Mouse (Mus musculus) left cerebral cortex, adult 8-10 months (tissue): Measurements from ENCODE around the gene Phc2. TPM values are rescaled to one million over a fixed set of nuclear protein-coding genes. Genes with fewer than 3 reads are reported as not detected.
A peak's percentile ranks its signal among the peaks of the same experiment; 100 is the strongest.
"Not testable (repeated sequence)": the region's sequence is repeated elsewhere in the genome, so short reads cannot be mapped to it uniquely, and the experiment has no call there.

Experiments used
- DNase-seq, 2 experiments: peaks; one replicate each; pipeline ENCODE4 v3.0.0; 2022; ENCODE audit warnings: low spot score in 2 of 2
- total RNA-seq, 4 experiments: library from RNA; stranded (reverse); gene quantifications; 2 replicates each; pipeline ENCODE4 v1.2.4; 2022

Phc2 gene
- total RNA-seq = 10 to 100 TPM; 88.6 to 92.0 (median 90.0) TPM

GRCm38 (mm10) chr4:128654505-128655381 lies at the start of gene Phc2:
Phc2 (plus strand) TSS chr4:128654702.
- DNase-seq = peak; percentile 93 to 98

GRCm38 (mm10) chr4:128606586-128606985 lies 47.9 kb upstream of the Phc2 start:
- no peak for DNase-seq

GRCm38 (mm10) chr4:128607661-128608060 lies 46.8 kb upstream of the Phc2 start:
- DNase-seq = peak in 1 of 2 experiments; percentile 38

- peak in 1 of 2 experiments; percentile 22 for DNase-seq
Observed at GRCm38 (mm10) chr4:128609276-128609924, 45.1 kb upstream of the Phc2 start.

- DNase-seq = peak; percentile 77 to 99
Observed at GRCm38 (mm10) chr4:128609925-128610402, 44.5 kb upstream of the Phc2 start, which contains the start of gene Zscan20. Zscan20 (minus strand) TSS chr4:128610098.

GRCm38 (mm10) chr4:128610706-128611105 lies 43.8 kb upstream of the Phc2 start:
- no peak for DNase-seq

- not testable (repeated sequence) for DNase-seq
Observed at GRCm38 (mm10) chr4:128611726-128612125, 42.8 kb upstream of the Phc2 start.

- DNase-seq = no peak
Observed at GRCm38 (mm10) chr4:128613326-128613725, 41.2 kb upstream of the Phc2 start.

GRCm38 (mm10) chr4:128615761-128616160 lies 38.7 kb upstream of the Phc2 start:
- no peak for DNase-seq

- no peak for DNase-seq
Observed at GRCm38 (mm10) chr4:128617363-128618120, 37.0 kb upstream of the Phc2 start.

GRCm38 (mm10) chr4:128618246-128618911 lies 36.1 kb upstream of the Phc2 start, which contains the start of gene Tlr12:
Tlr12 (minus strand) TSS chr4:128618619.
- DNase-seq = no peak

- DNase-seq = no peak
Observed at GRCm38 (mm10) chr4:128618963-128619362, 35.5 kb upstream of the Phc2 start.

- DNase-seq = no peak
Observed at GRCm38 (mm10) chr4:128620572-128620971, 33.9 kb upstream of the Phc2 start.

GRCm38 (mm10) chr4:128621109-128621508 lies 33.4 kb upstream of the Phc2 start:
- no peak for DNase-seq

GRCm38 (mm10) chr4:128635451-128635850 lies 19.1 kb upstream of the Phc2 start:
- no peak for DNase-seq

- no peak for DNase-seq
Observed at GRCm38 (mm10) chr4:128635894-128636585, 18.5 kb upstream of the Phc2 start.

GRCm38 (mm10) chr4:128637250-128637649 lies 17.3 kb upstream of the Phc2 start:
- DNase-seq = no peak

GRCm38 (mm10) chr4:128638265-128638923 lies 16.1 kb upstream of the Phc2 start:
- DNase-seq = no peak
